Mouse (Mus musculus) ZHBTc4 (cell line): ENCODE data around the gene Aoc2.
"Not testable (repeated sequence)": the region's sequence is repeated elsewhere in the genome, so short reads cannot be mapped to it uniquely, and the experiment has no call there.

ENCODE experiments used
- DNase-seq: peaks from one replicate; pipeline ENCODE4 v3.0.0-alpha.2; 2011; ENCODE audit warnings: low read depth, low spot score

Gene Aoc2

DNA sequence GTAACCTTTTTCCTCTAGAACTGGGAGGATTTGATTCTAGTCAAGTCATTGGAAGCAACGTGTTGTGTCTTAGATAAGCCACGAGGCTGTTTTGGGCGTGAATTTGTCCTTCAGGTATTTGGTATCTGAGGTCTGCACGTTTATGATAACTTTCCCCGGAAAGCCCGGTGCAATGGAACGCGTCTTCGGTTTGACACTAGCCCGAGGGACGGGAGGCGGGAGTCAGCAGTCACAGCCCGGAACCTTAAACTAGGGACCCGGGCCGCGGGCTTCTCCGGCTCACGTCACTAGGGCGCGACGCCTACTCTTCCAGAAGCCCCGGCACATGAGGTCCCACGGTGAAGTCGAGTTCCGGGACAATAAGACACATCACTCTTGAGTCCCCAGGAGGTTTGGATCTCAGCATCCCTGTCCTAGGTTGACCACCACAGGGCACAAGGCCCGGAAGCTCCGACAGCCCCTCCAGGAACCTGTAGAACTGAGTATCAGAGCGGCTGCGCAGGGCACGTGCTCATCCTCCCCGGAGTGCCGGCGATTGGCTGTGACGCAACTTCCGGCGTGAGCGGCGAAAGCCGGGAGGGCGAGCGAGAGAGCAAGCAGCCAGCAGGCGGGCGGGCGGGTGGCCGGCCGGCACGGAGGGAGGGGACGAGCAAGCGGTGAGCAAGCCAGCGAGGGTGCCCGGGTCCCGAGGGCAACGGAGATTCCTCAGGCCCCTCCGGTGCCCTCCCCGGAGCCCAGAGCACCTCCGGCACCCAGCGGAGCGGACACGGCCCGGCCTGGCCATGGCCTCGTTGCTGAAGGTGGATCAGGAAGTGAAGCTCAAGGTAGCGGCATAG is 9.0 kb upstream of the Aoc2 start, which contains the start of gene Psme3:
TSS of gene Psme3 (plus strand) at position 549 of the 836 bp plus-strand sequence.
- peak; percentile 95 for DNase-seq

DNA sequence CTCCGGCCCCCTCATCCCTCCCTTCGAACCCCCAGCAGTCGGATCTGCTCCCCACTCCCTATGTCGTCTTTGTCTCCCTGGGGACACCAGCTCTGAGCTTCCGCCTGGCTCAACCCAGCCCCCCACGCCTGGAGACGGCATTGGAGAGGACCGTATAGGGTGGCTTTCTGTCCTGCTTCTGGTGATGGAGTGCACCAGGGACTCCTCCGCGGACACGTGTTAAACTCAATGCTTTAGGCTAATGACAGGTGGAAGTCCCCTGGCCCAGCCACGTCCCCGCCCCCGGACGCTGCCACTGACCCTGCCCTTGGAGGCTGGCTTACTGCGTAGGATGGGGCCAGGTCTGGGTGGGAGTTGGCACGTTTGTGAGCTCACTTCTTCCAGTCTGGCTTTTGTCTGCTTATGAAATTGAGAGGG is 8.4 kb upstream of the Aoc2 start:
- DNase-seq, result peak; percentile 29

DNA sequence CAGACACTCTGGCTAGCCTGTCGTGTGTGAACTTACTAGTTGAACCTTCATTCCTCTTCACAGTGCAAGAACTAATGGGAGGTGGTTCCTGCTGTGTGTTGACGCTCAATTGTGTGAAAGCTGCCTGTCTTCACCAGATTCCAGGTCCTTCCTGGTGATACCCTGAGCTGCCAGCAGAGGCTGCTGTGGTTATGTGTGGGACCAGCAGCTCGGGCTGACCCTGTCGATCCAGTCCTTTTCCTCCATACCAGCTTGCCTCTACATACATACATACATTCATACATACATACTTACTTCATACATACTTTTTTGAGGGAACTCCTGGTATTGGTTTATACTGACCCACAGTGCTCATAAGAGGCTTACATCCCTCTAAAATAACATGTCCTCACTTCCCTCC is 1.3 kb upstream of the Aoc2 start:
- peak; percentile 86 for DNase-seq

DNA sequence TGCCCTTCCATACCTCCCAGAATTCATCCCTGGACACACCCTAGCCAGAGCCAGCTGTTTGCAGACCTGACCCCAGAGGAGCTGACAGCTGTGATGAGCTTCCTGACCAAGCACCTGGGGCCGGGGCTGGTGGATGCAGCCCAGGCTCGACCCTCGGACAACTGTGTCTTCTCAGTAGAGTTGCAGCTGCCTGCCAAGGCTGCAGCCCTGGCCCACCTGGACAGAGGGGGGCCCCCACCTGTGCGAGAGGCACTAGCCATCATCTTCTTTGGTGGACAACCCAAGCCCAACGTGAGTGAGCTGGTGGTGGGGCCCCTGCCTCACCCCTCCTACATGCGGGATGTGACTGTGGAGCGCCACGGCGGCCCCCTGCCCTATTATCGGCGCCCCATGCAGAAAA is 338 bp downstream of the Aoc2 start:
- not testable (repeated sequence) for DNase-seq

DNA sequence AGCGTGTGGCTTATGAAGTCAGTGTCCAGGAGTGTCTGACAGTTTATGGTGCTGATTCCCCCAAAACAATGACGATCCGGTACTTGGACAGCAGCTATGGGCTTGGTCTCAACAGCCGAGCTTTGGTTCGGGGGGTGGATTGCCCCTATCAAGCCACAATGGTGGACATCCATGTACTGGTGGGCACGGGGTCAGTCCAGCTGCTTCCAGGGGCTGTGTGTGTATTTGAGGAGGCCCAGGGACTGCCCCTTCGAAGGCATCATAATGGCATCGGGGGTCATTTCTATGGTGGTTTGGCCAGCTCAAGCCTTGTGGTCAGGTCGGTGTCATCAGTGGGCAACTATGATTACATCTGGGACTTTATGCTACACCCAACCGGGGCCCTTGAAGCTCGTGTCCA is 1.3 kb downstream of the Aoc2 start:
- DNase-seq, result no peak

DNA sequence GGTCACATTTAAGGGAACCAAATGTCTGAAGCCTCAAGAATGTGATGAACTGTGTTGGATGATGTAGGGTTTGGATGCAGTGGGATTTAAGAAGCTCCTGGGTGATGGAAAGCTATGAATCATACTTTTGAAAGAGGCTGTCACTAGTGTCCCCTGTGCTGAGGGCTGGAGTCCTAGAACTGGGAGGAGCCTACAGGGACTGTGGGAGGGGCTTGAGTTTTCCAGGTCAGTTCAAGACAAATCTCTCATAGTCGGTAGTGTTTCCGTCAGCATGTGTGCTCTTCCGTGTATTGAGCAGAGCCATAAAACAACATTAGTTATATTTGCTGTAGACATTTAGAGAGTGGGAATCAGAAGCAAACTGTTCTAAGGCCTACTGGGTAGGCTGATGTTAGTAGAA is 2.4 kb downstream of the Aoc2 start:
- peak; percentile 39 for DNase-seq

DNA sequence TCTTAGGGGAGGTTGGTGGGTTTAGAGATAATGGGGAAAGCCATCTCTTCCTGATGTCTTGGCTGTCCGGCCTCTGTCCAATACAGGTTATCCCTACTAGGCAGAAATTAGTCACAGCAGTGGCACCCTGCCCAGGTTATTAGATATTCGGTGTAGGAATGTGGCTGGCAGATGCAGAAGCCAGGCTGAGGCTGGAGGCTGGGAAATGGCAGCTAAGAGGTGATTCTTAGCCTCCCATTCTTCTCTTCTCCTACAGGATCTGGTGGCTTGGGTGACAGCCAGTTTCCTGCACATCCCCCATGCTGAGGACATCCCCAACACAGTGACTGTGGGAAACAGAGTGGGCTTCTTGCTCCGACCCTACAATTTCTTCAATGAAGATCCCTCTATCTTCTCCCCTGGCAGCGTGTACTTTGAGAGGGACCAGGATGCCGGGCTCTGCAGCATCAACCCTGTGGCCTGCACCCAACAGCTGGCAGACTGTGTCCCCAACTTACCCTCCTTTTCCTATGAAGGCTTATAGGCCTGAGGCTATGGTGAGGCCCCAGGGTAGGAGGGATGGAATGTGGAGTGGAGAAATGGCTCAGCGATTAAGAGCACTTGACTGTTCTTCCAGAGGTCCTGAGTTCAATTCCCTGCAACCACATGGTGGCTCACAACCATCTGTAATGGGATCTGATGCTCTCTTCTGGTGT is 4.2 kb downstream of the Aoc2 start:
- DNase-seq, result no peak

DNA sequence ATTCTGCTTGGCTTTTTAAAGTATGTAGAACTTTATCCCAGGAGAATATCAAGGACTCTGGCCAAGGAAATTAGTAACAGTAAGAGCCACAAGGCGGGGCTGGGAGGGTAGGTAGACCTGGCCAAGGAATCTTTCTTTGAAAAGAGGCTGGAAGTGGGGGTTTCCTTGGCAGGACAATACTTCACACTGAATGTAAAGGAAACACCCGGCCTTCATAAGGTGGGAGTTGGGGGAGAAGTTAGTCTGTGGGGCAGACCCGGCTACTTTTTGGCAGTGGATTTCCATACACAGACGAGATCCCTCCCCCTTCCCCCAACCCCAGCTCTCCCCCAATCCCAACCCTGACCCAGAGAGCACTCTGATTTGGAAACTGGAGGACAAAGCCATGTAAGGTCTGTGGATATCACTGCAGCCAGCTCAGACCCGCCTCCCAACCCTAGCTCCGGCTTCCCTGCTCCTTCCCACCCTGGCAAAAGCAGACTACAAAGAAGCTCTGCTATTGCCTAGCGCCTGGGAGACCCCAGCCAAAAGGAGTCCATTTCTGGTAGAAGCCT is 5.6 kb downstream of the Aoc2 start, which contains the start of gene Aoc3:
TSS of gene Aoc3 (plus strand) at position 235 of the 554 bp plus-strand sequence.
- DNase-seq, result no peak

DNA sequence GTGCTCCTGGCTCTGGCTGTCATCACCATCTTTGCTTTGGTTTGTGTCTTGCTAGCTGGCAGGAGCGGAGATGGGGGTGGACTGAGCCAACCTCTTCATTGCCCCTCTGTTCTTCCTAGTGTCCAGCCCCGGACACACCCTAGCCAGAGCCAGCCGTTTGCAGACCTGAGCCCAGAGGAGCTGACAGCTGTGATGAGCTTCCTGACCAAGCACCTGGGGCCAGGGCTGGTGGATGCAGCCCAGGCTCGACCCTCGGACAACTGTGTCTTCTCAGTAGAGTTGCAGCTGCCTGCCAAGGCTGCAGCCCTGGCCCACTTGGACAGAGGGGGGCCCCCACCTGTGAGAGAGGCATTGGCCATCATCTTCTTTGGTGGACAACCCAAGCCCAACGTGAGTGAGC is 6.1 kb downstream of the Aoc2 start:
- DNase-seq, result not testable (repeated sequence)

DNA sequence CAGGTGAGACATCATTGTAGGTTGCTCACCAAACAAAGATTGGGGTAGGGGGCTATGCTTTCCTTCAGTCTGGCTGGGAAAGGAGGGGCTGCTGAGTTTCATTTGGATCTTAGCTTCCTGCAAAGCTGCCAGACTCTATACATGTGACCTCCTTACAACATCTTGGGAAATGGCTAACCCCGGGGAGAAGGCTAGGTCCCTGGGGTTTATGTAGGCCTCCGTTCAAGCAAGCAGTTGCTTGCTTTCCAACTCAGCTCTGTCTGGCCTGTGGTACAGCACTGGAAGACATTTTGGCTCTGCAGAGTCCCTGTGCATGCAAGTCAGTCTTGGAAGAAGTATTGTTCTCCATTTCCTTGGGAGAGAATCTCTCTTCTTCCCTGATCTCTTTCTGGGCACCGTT is 7.7 kb downstream of the Aoc2 start:
- DNase-seq, result no peak

DNA sequence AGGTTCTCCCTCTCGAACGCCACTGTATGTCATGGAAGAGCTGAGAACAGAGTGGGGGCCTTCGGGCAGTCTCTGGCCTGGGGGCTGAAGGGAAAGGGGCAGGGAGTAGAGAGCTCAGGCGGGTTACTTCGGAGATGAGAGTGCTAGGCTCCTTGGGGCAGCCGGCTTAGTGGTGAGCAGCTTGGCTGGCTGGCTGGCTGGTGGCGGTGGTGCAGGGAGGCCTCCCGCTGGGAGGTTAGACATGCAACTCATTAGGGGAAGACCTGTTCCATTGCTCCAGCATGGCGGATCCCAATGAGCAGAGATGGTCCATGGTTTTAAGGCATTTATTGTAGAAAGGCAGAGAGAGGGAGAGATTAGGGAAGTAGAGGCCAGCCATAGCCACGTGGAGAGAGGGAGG is 9.2 kb downstream of the Aoc2 start:
- DNase-seq, result peak; percentile 81

DNA sequence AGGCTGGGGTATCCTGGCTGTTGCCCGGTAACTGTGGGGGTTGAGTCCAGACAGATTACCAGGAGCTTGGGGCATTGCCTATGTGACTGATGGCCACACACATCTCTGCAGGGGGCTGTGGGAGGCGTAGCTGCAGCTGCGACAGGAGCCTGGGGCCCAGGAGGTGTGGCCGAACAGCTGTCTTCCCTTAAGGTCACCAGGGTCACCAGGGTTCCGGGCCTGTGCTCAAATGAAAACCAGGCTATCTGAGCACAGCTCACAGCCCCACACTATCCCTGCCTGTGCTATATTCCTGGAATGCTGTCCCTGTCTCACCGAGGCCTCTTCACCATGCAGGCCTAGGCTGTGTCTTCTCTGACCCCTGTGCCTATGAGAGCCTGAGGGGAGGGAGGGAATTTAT is 9.7 kb downstream of the Aoc2 start:
- DNase-seq, result peak; percentile 83

DNA sequence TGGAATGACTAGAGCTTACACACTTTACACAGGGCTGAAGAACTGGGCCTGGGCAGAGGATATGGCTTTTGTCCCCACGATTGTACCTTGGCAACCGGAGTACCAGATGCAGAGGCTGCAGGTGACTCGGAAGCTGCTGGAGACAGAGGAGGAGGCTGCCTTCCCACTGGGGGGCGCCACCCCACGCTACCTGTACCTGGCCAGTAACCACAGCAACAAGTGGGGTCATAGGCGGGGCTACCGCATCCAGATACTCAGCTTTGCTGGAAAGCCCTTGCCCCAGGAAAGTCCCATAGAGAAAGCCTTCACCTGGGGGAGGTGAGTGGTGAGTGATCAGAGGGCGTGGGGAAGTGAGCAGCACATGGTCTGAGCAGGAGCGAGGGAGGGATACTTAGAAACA is 10.8 kb downstream of the Aoc2 start:
- DNase-seq, result peak; percentile 43

DNA sequence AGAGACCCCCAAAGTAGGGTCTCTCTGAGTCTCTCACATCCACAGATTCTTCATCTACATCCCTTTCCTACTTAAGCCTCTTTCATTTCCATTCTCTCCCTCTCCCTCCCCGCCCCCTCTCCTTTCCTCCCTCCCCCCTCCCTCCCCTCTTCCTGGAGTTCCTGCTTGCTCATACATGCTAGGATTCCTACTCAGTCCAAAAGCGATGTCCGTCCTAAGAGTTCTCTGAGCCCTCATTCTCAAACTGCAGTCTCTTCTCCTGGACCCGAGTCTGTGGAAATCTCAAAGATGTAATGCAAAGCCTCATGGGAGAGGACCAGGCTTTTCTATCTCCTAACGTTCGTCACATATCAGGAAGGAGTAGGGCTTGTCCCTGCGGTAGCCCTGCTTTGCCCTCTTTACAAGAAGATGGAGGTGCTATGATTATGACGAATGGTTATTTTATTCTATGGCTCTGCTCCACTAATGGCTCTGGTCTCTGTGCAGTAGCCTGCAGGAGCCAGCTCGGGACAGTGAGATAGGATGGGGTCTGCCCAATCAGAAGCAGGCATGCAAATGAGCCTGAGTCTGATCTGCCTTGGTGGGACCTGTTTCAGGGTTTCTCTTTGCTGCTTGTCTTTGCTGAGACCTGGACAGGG is 13.4 kb downstream of the Aoc2 start:
- peak; percentile 58 for DNase-seq

DNA sequence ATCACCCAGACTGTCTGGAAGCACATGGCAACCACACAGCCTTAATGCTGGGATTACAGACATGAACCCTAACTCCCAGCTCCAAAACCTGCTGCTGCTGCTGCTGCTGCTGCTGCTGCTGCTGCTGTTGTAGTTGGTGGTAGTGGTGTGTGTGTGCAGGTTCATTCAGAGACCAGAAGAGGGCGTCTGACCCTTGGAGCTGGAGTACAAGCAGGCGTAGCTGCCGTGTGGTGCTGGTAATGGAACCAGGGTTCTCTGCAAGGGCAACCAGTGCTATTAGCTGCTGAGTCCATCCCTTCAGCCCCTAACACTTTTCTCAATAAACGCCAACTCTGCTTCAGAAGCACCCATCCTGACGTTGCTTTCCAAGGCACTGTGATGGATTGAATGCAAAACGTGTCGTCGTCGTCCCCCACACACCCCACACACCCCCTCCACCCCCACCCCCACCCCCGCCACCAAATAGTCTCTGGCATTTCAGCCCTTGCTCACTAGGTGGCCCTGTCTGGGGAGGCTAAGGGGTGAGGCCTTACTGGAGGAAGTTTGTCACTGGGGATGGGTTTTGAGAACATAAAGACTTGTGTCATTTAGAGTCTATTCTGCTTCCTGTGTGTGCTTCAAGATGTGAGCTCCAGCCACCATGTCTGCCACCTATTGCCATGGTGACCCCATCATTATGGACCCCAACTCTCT is 22.4 kb downstream of the Aoc2 start:
- DNase-seq, result peak; percentile 91

DNA sequence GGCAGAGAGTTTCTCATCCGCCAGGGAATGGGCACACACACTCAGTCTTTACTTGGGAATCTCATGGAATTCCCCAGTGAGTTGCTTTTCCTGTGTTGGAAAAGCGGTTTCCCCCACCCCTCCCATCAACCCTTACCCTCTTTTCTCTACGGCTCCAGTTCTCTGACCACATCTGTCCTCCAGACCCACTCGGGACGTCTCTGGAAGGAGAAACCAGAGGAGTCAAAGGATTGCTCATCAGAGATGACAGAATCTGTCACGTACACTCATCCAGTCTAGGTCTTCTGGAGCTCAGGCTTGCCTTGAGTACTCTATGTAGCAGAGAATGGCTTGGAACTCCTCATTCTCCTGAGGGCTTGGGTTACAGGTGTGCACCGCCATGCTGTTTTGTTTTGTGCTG is 23.9 kb downstream of the Aoc2 start:
- DNase-seq, result no peak

DNA sequence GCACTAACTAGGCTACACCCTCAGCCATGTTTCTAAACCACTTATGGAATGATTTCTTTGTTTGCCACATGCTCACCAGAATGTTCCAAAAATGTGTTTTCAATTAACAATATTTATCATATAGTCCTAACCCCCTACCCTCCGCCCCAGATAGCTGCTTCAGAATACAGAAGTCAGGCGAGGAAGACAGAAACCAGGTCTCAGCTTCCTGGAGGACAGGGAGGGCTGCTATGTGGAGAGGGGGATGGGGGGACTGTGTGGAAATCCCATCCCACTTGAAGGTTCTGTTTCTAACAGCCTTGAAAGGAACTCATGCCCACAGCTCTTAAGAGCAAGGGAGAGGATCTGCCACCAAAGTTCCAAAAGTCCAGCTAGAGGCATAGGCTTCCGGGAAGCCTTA is 24.4 kb downstream of the Aoc2 start:
- no peak for DNase-seq

DNA sequence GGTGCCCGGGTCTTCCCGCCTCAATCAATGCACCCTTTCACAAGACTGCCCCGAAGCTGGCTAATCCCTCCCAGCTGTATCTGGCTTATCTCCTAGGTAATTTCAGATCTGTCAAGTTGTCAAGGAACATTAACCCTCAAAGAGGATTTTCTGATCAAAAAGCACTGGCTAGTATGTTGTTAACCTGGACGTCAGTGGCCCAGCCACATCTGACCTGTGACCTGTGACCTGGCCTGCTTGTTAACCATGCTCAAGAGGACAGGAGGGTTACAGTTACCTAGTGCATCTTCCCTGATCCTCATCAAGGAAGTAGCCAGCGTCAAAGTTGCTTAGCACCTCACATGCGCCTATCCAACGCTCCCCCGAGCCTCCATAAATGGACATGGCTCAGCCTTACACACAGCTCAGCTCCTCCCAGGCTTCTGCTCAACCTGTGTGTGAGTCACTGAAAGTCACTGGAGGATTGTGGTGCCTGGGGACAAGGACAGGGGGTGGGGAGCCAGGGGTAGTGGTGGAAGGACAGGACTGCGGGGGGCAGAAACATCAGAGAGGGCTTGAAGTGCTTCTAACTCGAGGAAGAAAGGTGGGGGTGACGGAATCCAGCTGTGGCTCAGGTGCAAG is 26.3 kb downstream of the Aoc2 start:
- DNase-seq, result no peak

DNA sequence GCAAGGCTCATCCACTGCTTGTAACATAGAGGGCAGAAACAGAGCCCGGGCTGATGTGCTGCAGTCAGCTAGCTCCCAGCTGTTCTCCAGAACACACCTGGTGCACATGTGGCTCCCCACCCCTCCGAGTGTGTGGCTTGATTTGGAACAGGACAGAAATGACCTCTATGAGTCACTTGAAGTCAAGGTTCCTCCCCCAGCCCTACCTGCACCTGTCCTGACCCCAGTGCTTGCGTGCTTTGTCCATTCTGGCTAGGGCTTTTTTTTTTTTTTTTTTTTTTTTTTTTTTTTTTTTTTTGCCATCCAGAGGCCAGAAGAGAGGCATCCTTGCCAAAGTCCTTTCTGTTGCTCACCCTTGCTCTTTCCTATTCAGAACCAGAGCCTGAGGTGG is 26.9 kb downstream of the Aoc2 start:
- DNase-seq, result no peak

DNA sequence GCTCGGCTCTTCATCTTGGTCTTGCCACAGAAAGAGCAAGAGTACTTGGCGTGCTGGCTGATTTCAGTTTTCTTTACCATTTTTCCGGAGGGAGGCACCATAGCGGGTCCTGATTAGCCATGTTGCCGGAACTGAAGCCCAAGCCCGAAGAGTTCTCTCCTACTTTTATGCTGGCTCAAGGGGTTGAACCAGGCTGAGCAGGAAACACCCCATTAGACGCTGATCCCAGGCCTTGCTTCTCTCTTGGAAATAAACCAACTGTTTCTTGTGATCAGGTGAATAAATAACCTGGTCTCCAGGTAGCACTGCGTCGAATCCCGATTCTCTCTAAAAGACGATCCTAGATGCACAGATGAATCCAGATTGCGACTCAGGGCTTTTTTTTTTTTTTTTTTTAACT is 28.6 kb downstream of the Aoc2 start:
- no peak for DNase-seq

DNA sequence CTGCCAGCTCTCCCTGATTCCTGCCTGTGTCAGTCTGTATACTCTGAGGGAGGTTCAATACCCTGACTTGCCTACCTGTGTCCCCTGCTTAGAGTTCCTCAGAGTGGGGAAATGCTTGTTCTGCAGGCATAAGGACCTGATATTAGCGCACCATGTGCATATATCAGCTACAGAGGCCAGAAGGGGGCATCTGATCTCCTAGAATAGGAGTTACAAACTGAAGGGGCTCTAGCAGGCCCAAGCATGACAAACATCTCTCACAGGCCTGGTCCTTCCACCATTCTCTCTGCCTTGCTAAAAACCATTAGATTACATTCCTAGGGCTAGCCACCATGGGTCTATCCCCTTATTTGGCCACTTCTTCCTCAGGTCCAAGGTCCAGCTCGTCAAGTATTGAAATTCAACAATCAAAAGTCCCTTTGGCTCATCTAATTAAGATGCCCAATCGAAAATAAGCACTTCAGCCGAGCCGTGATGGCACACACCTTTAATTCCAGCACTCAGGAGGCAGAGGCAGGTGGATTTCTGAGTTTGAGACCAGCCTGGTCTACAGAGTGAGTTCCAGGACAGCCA is 29.7 kb downstream of the Aoc2 start:
- DNase-seq, result no peak
